Mouse (Mus musculus): ENCODE results near the gene Ralgps1.

- no peak for TF ChIP-seq CTCF (IDR thresholded peaks at IDR 0.05; ENCODE audit: extremely low read depth, insufficient read length, insufficient replicate concordance, low read depth, low read length)
- no peak for TF ChIP-seq POLR2A (IDR thresholded peaks at IDR 0.05; ENCODE audit: low read depth, low read length)
Observed at GRCm38 (mm10) chr2:33288837-33289236, 82.4 kb downstream of the Ralgps1 start.
